Mouse (Mus musculus) urinary bladder, adult 2 months (tissue): Measurements from ENCODE around the gene Asphd1. TPM values are rescaled to one million over a fixed set of nuclear protein-coding genes. Genes with fewer than 3 reads are reported as not detected.

Experiments
- DNase-seq: peaks from one replicate; pipeline ENCODE4 v3.0.0; 2022; ENCODE audit warnings: low spot score
- polyA plus RNA-seq: library from polyadenylated mRNA; depleted of rRNA; stranded (reverse); fragments of >200 nt; gene quantifications from 2 replicates; pipeline ENCODE4 v1.2.3, GENCODE M21; 2012; rRNA removed

The Asphd1 gene
- polyA plus RNA-seq: not detected in 2 replicates

DNA sequence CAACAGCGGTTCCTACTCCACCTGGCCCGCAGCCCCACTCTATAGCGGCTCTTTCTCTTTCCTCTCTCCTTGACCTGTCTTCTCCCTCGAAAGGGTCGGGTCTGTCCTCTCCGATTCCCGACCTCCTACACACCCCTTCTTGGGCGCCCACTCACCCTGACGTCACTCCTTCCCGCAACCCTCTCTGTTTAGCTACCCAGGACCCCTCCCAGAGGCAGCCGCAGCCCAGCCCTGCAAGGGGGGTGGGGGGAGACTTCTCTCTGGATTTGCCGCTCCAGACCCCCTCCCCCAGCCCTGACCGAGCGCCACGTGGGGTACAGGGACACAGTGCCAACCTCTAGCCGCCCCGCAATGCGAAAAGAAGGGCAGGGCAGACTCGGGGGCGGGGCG, at the start of gene Asphd1:
TSS of gene Asphd1 (minus strand) at position 180 of the 390 bp plus-strand sequence.
- no peak for DNase-seq

DNA sequence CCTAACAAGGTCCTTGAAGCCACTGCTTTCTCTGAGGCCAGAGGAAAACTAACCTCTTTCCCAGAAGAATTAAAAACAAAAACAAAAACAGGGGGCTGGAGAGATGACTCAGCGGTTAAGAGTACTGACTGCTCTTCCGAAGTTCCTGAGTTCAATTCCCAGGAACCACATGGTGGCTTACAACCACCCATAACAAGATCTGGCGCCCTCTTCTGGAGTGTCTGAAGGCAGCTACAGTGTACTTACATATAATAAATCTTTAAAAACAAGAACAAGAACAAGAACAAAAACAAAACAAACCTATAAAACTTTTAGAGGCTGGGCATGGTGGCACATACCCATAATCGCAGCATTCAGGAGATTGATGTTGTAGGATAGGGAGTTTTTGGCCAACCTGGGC, 47.1 kb upstream of the Asphd1 start:
- no peak for DNase-seq

DNA sequence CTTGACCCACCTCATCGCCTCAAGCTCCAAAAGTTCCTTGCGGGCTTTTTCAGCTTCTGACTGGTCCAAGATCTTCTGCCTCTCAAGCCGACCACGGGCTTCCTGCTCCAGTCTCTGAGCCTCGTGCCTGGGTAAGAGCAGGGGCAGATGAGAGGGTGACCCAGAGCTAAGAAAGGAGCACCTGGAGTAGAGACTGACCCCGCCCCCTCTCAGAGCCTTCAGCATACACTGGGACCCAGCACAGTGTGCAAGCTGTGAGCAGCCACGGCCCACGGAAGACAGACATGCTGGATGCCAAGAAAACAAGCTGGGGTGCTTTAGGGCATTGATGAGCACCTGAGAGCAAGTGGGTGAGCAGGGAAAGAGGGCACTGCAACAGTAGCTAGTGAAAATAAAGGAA, 39.4 kb upstream of the Asphd1 start:
- no peak for DNase-seq

DNA sequence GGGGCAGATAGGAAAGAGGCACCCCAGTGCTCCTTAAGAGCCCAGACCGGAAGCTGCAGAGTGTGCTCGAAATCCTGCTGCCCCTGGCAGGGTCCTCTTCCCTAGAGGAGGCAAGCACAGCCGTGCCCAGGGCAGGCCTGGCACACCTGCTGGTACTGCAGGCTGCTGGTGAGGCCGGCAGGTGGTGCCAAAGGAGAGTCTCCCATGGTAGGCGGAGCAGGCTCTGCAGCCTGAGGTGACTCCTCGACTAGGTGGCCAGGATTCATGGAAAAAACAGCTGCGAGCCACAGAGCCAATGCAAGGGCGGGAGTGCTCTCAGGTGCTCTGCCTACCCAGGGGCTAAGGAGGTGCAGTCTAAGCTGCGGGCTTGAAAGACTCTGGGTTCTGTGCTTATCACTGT, 36.9 kb upstream of the Asphd1 start:
- DNase-seq: no peak

DNA sequence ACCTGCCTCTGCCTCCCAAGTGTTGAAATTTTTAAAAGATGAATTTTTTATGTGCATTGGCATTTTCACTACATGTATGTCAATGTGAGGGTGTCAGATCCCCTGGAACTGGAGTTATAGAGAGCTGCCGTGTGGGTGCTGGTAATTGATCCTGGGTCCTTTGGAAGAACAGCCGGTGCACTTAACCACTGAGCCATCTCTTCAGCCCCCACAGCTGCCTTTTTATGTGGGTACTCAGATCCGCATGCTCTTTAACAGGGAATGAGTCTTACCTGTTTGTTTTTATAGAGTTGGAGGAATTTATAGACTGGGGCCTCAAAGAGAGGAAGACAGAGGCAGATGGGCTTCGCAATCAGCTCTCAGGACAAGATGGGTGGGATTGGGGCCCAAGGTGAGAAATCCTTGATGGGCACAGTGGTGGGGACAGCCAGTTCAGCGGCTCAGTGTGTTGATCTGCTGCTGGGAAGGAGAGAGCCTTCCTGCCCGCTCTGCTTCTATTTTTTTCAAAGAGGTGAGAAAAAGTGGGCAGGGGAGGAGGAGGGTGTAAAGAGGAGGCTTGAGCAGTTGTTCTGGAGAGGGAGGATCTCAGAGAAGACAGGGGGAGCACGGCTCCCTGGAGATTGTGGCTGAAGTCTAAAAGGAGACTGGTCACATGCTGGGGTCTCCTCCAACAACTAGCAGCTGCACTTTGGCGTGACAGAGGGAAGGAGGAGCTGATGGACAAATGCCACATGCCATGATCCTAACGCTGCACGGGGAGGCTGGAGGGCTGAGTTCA, 35.5 kb upstream of the Asphd1 start:
- DNase-seq: no peak

DNA sequence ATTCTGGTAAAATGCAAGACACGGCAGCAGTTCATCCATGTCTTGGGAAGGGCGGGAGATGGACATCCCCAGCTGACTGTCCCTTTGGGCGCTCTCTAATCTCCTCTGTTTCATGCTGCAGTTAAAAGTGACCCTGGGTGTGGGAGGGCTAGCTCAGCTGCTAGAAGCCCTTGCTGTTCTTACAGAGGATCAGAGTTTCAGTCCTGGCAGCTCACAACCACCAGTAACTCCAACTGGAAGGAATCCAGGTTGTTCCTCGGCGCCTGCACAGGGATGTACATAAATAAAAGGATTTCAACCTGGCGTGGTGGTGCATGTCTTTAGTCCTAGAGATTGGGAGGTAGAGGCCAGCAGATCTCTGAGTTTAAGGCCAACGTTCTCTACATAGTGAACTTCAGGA, 33.7 kb upstream of the Asphd1 start:
- no peak for DNase-seq

DNA sequence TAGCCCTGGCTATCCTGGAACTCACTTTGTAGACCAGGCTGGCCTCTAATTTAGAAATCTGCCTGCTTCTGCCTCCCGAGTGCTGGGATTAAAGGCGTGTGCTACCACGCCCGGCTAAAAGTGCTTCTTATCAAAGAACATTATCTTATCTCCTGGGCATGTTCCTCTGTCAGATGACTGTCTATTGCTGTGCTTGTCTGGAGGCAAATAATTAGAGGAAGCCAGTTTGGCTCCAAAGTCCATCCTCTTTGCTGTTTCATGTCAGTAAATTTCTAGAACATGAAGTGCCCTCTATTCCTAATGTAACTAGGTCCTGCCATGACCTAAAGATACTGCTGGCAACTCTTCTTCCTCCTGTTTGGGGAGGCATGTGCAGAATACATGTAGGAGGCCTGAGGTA, 32.7 kb upstream of the Asphd1 start:
- no peak for DNase-seq

DNA sequence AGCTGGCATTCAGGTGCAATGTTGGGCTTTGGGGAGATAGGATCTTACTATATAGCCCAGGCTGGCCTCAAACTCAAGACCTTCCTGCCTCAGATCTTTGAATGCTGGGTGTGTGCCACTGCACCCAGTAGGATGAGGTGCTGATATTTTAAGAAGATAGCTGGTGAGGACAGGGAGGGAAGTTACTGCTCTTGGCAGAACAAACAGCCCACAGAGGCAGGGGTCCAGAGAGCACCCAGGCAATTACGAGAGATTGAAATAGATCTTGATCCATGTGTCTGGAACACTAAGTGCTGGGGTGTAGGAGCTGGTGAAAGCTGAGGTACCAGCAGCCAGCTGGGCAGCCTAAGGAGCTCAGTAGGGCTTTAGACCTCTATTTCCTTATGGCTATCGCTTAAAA, 32.2 kb upstream of the Asphd1 start:
- DNase-seq: no peak

DNA sequence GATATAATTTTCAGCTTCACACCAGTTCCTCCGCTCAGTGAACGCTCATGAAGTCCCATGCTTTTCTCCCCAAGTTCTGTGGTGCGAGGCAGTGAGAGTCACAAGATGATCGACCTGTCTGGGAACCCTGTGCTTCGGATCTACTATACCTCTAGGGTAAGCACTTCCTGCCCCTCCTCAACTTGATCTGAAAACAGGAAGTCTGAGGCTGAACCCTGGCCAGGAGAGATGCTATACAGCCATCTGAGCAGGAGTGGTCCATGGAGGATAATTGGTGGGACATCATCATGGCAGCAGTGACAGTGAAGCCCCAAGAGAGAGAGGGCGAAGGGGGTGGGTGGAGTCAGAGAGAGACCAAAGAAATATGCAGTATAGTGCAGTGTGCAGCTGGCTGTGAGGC, 29.5 kb upstream of the Asphd1 start:
- no peak for DNase-seq

DNA sequence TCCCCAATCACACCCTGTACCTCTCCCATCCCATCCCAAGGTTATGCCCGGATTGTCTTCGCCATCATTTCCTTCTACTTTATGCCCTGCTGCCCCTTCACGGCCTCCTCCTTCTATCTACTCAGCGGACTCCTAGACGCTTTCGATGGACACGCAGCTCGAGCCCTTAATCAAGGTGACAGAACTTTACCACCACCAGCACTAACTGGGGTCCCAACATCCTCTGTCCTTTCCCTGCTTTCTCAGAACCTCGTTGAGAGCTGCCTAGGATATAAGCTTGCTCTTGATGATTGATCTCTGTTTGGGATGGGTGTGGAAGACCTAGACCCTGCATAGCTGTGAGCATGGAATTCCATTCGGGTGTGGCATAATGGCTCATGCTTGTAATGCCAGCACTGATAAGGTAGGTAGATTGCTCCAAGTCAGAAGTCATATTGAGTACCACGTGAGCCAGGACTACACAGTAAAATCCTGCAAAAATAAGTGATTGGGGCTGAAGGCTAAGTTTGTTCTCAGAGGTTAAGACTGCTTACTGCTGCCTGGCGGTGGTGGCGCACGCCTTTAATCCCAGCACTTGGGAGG, 27.6 kb upstream of the Asphd1 start:
- DNase-seq: no peak

DNA sequence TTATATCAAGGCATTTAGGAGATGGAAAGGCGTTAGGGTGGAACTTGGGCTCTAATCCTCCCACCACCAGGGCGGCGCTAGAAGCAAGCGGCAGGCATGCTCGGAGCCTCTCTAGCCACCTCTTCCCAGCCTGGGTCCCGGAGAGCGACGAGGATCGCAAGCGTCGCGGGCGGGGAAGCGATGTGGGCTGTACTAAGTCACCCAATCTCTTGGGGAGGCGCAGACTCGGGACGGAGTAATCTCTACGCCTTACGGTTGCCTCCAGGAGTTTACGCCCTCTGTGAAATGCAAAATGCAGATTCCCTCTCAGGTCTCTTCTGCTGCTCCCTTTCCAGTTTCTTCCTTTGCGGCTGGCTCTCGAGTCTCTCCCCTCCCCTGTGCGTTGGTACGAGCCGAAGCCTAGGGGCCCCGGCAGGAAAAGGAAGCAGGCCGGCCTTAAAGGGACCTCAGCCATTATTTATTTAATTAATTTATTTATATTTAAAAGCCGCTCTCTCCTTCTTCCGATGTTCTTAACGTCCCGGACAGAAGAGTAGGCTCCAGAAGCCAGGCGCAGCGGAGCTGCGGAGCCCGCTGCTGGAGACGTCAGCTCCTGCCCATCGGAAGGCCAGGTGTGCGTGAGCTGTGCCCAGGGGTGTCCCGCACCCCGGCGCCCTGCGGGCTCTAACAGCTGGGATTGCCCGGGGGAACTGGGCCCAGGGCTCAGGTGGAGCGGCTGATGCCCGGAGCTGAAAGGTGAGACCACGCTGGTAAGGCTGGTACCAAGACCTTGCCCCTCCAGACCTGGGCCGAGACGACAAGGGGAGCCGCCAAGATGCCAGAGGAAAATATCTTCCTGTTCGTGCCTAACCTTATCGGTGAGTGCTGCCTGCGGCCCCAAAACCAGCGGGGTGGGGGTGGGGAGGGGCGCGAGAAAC, 26.8 kb upstream of the Asphd1 start, which contains the start of gene Cdiptos:
TSS of gene Cdiptos (minus strand) at position 149 of the 917 bp plus-strand sequence.
- DNase-seq: peak; percentile 93

DNA sequence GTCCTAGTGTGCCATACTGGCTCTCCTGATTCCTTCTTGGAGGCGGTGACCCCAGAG, 26.3 kb upstream of the Asphd1 start, which contains the start of gene Cdipt:
TSS of gene Cdipt (plus strand) at position 22 of the 57 bp plus-strand sequence.
- no peak for DNase-seq

DNA sequence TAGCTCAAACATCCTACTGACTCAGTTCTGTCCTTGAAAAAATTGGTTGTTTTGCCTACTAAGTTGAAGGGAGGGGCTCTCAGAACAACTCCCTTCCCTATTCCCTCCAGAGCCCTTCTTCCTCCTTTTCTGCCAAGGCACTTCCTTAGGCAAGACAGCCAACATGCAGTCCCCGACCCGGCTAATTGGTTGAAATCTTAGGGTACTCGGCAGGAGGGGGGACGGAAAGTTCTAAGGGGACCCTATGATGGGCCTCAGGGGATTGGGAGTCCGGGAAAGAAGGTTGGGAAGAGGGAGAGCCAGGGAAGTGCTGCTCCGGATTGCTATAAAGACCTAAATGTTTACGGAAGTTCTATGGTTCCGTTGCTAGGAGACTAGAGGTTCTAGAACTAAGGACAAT, 26.1 kb upstream of the Asphd1 start:
- no peak for DNase-seq

DNA sequence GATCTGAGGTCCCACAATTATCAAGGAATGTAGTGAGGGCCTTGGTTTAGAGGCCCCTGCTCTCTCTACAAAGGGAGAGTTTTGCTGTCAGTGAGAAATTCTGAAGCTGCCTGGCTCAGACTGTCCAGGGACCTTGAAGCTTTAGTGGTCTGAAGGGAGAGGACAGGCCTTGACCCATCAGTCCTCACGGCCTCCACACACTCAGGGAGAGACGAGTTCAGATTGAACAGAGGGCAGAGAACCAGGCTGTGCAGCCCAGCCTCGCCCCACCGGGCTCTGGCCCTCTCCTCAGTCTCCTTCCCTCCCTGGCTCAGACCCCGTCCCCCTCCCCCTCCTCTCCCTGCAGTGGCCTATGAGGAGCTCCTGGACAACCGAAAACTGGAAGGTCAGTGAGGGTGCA, 18.0 kb upstream of the Asphd1 start:
- no peak for DNase-seq

DNA sequence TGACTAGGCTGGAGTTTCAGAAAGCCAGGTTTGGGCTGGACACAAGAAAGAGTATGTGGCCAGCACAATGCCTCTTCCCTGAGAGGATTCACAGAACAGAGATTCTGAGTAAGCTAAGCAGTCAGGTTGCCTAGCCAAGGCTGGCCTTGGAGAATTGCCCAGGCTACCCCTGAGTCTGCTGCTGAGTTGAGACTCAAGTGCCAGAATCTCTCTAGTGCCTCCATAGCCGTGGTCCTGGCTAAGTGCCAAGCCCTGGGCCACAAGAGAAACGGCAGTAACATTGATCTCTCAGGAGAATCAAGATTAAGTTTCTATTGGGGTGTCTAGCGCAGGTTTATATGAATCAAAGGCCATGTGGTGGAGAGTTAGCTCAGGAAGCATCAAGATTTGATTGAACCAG, 16.2 kb upstream of the Asphd1 start:
- no peak for DNase-seq

DNA sequence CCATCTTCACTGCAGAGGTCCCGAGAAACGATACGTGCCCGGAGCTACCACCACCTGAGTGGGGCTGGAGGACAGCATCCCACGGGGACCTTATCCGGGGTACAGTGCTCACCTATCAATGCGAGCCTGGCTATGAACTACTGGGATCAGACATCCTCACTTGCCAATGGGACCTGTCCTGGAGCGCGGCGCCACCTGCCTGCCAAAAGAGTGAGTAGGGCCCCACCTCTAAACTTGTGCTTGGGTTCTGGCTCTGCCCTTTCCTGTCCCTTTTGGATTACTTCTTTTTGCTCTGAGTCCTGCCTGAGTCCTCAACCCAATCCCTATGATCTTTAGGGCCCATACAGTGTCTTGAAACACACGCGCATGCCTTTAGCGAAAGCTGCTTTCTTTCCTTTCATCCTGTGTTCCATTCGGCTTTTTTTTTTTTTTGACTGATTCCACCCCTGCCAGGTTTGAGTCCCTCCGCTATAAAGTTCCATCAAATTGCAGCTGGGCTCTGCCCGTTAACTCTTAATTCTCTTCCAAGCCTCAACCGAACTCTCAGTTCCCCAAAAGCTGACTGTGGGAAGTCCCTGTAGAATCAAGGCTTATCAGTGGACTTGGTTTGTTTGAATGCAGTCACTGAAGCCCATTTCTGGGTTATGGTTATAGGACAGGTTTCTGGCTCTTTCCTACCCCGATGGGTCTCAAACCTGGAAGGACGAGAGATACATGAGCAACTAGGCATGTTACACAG, 14.3 kb upstream of the Asphd1 start:
- no peak for DNase-seq

DNA sequence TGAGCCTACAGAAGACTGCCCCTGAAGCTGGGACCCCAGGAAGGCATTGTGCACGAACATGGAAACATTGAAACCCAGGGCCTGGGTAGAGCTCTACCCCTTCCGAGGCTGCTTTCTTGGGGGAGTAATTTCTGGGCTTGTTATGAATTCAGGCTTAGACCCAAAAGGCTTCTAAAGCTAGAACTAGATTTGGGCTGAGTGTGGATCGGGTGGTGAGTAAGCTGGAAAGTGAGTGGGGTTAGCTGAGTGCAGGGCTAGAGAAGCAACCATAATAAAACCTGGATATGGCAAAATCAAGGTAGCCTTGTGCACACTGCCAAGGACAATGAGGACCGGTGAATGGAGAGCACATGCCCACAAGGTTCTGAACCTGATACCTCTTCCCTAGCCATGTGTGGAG, 12.6 kb upstream of the Asphd1 start:
- DNase-seq: no peak

DNA sequence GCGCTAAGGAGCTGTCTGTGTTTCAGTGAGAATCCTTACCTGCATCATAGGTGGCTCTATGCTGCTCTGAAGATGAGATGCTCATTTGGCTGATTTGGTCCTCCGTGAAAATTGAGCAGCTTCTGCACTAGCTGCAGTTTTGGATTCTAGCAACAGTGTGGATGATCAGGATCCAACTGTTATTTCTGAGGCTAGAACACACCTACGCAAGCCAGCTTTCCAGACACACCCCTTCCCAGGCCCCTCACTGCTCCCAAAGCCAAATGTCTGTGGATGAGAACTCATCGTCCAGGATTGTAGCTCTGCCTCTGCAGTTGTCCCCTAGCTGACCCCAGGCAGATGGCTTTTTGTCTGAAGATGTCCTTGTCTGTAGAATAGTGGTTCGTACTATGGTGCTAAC, 11.7 kb upstream of the Asphd1 start:
- DNase-seq: no peak

DNA sequence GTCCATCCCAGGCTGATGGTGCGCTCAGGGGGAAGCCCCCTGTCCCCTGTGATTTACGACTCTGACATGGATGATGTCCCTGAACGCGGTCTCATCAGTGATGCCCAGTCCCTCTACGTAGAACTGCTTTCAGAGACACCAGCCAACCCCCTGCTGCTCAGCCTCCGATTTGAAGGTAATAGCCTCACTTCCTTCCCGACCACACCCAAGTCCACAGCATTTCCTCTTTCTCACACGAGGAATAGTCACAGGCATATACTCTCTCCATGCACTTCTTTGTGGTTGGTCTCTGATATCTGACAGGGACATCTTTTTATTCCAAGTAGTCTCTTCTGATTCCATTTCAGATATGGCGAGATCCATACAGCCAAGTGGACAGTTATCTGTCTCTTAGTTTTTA, 10.4 kb upstream of the Asphd1 start:
- DNase-seq: no peak

DNA sequence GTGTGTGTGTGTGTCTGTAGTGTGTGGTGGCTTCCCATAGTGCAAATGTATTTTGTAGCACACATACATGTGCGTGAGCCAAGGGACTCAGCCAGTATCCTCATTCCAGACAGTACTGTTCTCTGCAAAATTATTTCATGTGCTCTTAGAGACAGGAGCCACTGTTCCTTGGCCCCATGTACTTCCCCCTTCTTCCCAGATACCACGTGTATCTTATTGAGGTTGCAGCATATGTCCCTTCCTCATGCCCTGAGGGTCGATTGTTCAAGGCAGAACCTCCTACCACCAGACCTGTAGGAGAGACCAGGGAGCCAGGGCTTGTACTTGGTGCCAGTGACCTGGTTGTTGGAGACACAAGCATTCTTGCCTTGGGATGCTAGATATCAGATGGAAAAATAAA, 5.7 kb upstream of the Asphd1 start:
- no peak for DNase-seq

DNA sequence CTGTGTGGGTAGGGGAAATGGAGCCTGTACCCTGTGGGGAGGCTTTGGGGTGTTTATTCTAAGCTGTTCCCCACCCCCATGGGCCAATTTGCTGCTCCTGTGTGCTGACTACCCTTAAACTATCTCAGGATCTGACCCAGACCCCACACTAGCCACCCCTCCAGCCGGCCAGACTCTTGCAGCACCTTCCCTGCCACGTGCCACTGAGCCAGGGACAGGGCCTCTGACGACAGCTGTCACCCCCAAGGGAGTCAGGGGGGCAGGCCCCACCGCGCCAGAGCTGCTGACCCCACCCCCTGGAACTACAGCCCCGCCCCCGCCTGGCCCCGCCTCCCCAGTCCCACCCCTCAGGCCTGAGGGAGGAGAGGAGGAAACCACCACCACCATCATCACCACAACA, 3.3 kb upstream of the Asphd1 start:
- no peak for DNase-seq

DNA sequence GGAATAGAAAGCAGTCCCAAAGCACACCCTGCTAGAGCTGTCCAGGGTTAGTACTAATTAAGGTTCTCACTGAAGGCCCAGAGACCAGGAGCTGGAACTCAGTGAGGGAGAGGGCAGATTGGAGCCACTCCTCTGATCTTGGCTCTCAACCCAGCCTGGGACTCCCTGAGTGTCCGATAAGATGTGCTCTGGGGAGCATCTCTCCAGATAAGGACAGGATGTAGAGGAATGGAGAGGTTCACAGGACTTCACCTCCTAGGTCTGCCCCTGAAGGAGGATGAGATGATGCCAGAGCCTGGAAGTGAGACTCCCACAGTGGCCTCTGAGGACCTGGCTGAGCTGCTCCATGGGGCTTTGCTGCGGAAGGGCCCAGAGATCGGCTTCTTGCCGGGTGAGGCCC, 2.4 kb upstream of the Asphd1 start:
- DNase-seq: no peak
